In the genomic region with DNA sequence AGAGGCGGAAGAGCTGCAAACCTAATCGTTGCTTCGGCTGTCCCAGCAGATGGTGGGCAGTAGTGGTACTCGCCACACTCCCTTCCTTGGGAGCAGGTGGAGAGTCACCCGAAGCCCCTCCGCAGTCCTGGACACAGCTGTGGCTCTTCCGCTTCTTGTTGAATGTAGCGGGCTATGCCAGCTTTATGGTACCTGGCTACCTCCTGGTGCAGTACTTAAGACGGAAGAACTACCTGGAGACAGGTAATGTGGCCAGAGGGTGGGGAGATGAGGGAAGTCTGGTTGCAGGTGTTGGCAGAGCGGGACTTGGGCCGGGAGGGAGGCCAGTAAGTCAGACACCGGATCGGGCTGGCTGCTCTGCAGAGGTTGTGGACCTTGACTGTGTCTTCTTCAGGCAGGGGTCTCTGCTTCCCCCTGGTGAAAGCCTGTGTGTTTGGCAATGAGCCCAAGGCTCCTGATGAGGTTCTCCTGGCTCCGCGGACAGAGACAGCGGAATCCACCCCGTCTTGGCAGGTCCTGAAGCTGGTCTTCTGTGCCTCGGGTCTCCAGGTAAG, we compare ENCODE assay signal across 8 mouse cellular contexts. TPM values are rescaled to one million over a fixed set of nuclear protein-coding genes. Genes with fewer than 3 reads are reported as not detected.
DNase-seq lines count a peak whose midpoint lies in the region; ATAC-seq and TF ChIP-seq lines count a peak whose summit lies in the region.

No protein-coding gene starts in this region.

- peak overlapping the region; percentile 77 for H3K27ac ChIP-seq in neural tube, embryonic 11.5 days (ENCODE audit: low read depth, low read length)
- peak overlapping the region; percentile 74 for H3K27ac ChIP-seq in intestine, postnatal 0 days (ENCODE audit: low read depth, low read length)
- peak overlapping the region; percentile 88 for H3K27ac ChIP-seq in neural tube, embryonic 15.5 days (replicated peaks)

- 0 out of 2 replicates have a peak, but pooled peaks have one; percentile 11 for TF ChIP-seq CTCF in intestine, postnatal 0 days (IDR thresholded peaks at IDR 0.05; ENCODE audit: low read depth)

- H3K4me2 ChIP-seq in neural tube, embryonic 11.5 days (ENCODE audit: low read depth) = peak overlapping the region; percentile 96
- H3K4me2 ChIP-seq in intestine, postnatal 0 days (replicated peaks; ENCODE audit: low read depth) = peak overlapping the region; percentile 89
- H3K4me2 ChIP-seq in neural tube, embryonic 15.5 days = peak overlapping the region; percentile 96

- DNase-seq in adrenal gland, postnatal 14 days = peak; percentile 57
- no peak for DNase-seq in adrenal gland, postnatal 10 days
- DNase-seq in neural tube, embryonic 11.5 days (ENCODE audit: low spot score) = no peak
- DNase-seq in neural tube, embryonic 10.5 days (ENCODE audit: extremely low spot score, low spot score) = no peak
- no peak for DNase-seq in left cerebral cortex, adult 18-20 months (ENCODE audit: low spot score in 2 of 2)
- no peak for DNase-seq in right cerebral cortex, postnatal 25 days

- H3K4me3 ChIP-seq in neural tube, embryonic 11.5 days (ENCODE audit: low read depth, low read length) = peak overlapping the region; percentile 84
- H3K4me3 ChIP-seq in intestine, postnatal 0 days (ENCODE audit: low read depth, low read length) = peak overlapping the region; percentile 73
- H3K4me3 ChIP-seq in neural tube, embryonic 15.5 days (replicated peaks) = peak overlapping the region; percentile 83

- no peaks in the 10 kb centered on the region for H3K9me3 ChIP-seq in neural tube, embryonic 11.5 days (ENCODE audit: control insufficient read depth, low read length)
- H3K9me3 ChIP-seq in intestine, postnatal 0 days (ENCODE audit: control insufficient read depth) = no peaks in the 10 kb centered on the region
- H3K9me3 ChIP-seq in neural tube, embryonic 15.5 days (replicated peaks) = no peaks in the 10 kb centered on the region

- H3K9ac ChIP-seq in neural tube, embryonic 11.5 days (ENCODE audit: low read length) = peak overlapping the region; percentile 84
- peak overlapping the region; percentile 70 for H3K9ac ChIP-seq in intestine, postnatal 0 days (ENCODE audit: low read depth, low read length)
- H3K9ac ChIP-seq in neural tube, embryonic 15.5 days (replicated peaks) = peak overlapping the region; percentile 91

- H3K27me3 ChIP-seq in neural tube, embryonic 11.5 days (ENCODE audit: control insufficient read depth, insufficient read depth, low read length) = no peaks in the 10 kb centered on the region
- no peaks in the 10 kb centered on the region for H3K27me3 ChIP-seq in intestine, postnatal 0 days (replicated peaks; ENCODE audit: control insufficient read depth, insufficient read depth, low read length)
- H3K27me3 ChIP-seq in neural tube, embryonic 15.5 days (replicated peaks) = no peaks in the 10 kb centered on the region

- WGBS in neural tube, embryonic 11.5 days = 13% methylated on average over 18 of the region's 18 CpGs
- WGBS in intestine, postnatal 0 days = 5% methylated on average over 18 of the region's 18 CpGs
- WGBS in neural tube, embryonic 15.5 days = 9% methylated on average over 18 of the region's 18 CpGs

- peak; percentile 2; the same call in 1 of the 2 replicates for ATAC-seq in neural tube, embryonic 11.5 days (ENCODE audit: insufficient read depth, low FRiP score, low TSS enrichment)
- ATAC-seq in intestine, postnatal 0 days = peak; percentile 18; the same call in 1 of the 2 replicates
- no peak; the same call in 1 of the 2 replicates for ATAC-seq in neural tube, embryonic 15.5 days (ENCODE audit: low FRiP score)

- H3K36me3 ChIP-seq in neural tube, embryonic 11.5 days (ENCODE audit: control insufficient read depth, insufficient read depth, low read length) = peaks cover 22% of the 10 kb centered on the region
- peaks cover 39% of the 10 kb centered on the region for H3K36me3 ChIP-seq in intestine, postnatal 0 days (ENCODE audit: control insufficient read depth, insufficient read depth)
- peaks cover 43% of the 10 kb centered on the region for H3K36me3 ChIP-seq in neural tube, embryonic 15.5 days

- peaks cover 6% of the 10 kb centered on the region for H3K4me1 ChIP-seq in neural tube, embryonic 11.5 days (ENCODE audit: control insufficient read depth, insufficient read depth, low read length)
- no peaks in the 10 kb centered on the region for H3K4me1 ChIP-seq in intestine, postnatal 0 days (replicated peaks; ENCODE audit: control insufficient read depth, insufficient read depth, low read length)
- peaks cover 48% of the 10 kb centered on the region for H3K4me1 ChIP-seq in neural tube, embryonic 15.5 days

RNA-seq across cellular contexts. Expression of gene Slc35b2, which starts 0.9 kb away (rescaled TPM):
- total RNA-seq in adrenal gland, postnatal 14 days (2021) = 54.8 and 56.1 TPM in 2 replicates
- 10 to 100 TPM; 65.9 TPM for total RNA-seq in adrenal gland, postnatal 10 days (2021)
- 101 and 106 TPM in 2 replicates for polyA plus RNA-seq in neural tube, embryonic 11.5 days (2014; fragmentation: Nextera tagmentation; extraction: Ambion mirVana)
- polyA plus RNA-seq in intestine, postnatal 0 days (2015; fragmentation: Nextera tagmentation; extraction: Ambion mirVana) = 77.7 and 79.5 TPM in 2 replicates
- polyA plus RNA-seq in neural tube, embryonic 15.5 days (2015; fragmentation: Nextera tagmentation; extraction: Ambion mirVana) = 86.3 and 99.5 TPM in 2 replicates
- total RNA-seq in left cerebral cortex, adult 18-20 months (2021) = 10 to 100 TPM; 26.0 to 30.0 TPM

RNA-seq across cellular contexts. Expression of gene Hsp90ab1, which starts 8.5 kb away (rescaled TPM):
- total RNA-seq in adrenal gland, postnatal 14 days (2021) = 1,351 and 1,485 TPM in 2 replicates
- 1,000 to 10,000 TPM; 1,111 to 1,198 TPM for total RNA-seq in adrenal gland, postnatal 10 days (2021)
- polyA plus RNA-seq in neural tube, embryonic 11.5 days (2014; fragmentation: Nextera tagmentation; extraction: Ambion mirVana) = 1,725 and 1,823 TPM in 2 replicates
- polyA plus RNA-seq in intestine, postnatal 0 days (2015; fragmentation: Nextera tagmentation; extraction: Ambion mirVana) = 483 and 505 TPM in 2 replicates
- polyA plus RNA-seq in neural tube, embryonic 15.5 days (2015; fragmentation: Nextera tagmentation; extraction: Ambion mirVana) = 1,466 and 1,575 TPM in 2 replicates
- 1,000 to 10,000 TPM; 1,506 to 1,598 TPM for total RNA-seq in left cerebral cortex, adult 18-20 months (2021)

RNA-seq across cellular contexts. Expression of gene Nfkbie, which starts 9.1 kb away (rescaled TPM):
- total RNA-seq in adrenal gland, postnatal 14 days (2021) = 3.6 and 8.7 TPM in 2 replicates
- total RNA-seq in adrenal gland, postnatal 10 days (2021) = 1 to 10 TPM; 4.4 to 6.2 TPM
- 6.9 and 7.0 TPM in 2 replicates for polyA plus RNA-seq in neural tube, embryonic 11.5 days (2014; fragmentation: Nextera tagmentation; extraction: Ambion mirVana)
- polyA plus RNA-seq in intestine, postnatal 0 days (2015; fragmentation: Nextera tagmentation; extraction: Ambion mirVana) = 3.8 and 4.0 TPM in 2 replicates
- 4.8 and 10.1 TPM in 2 replicates for polyA plus RNA-seq in neural tube, embryonic 15.5 days (2015; fragmentation: Nextera tagmentation; extraction: Ambion mirVana)
- 1 to 10 TPM; 1.8 to 2.8 TPM for total RNA-seq in left cerebral cortex, adult 18-20 months (2021)

RNA-seq across cellular contexts. Expression of gene Tmem151b, which starts 15.1 kb away (rescaled TPM):
- total RNA-seq in adrenal gland, postnatal 14 days (2021) = 0.33 and 1.6 TPM in 2 replicates
- total RNA-seq in adrenal gland, postnatal 10 days (2021) = 1 to 10 TPM; 1.2 to 3.1 TPM
- polyA plus RNA-seq in neural tube, embryonic 11.5 days (2014; fragmentation: Nextera tagmentation; extraction: Ambion mirVana) = 6.2 and 6.8 TPM in 2 replicates
- 0.68 TPM in 2 replicates for polyA plus RNA-seq in intestine, postnatal 0 days (2015; fragmentation: Nextera tagmentation; extraction: Ambion mirVana)
- 21.2 and 25.6 TPM in 2 replicates for polyA plus RNA-seq in neural tube, embryonic 15.5 days (2015; fragmentation: Nextera tagmentation; extraction: Ambion mirVana)
- 100 to 1,000 TPM; 129 to 136 TPM for total RNA-seq in left cerebral cortex, adult 18-20 months (2021)

RNA-seq across cellular contexts. Expression of gene Slc29a1, which starts 34.8 kb away (rescaled TPM):
- 114 and 140 TPM in 2 replicates for total RNA-seq in adrenal gland, postnatal 14 days (2021)
- 100 to 1,000 TPM; 130 to 145 TPM for total RNA-seq in adrenal gland, postnatal 10 days (2021)
- 44.1 and 48.7 TPM in 2 replicates for polyA plus RNA-seq in neural tube, embryonic 11.5 days (2014; fragmentation: Nextera tagmentation; extraction: Ambion mirVana)
- polyA plus RNA-seq in intestine, postnatal 0 days (2015; fragmentation: Nextera tagmentation; extraction: Ambion mirVana) = 37.8 and 38.4 TPM in 2 replicates
- polyA plus RNA-seq in neural tube, embryonic 15.5 days (2015; fragmentation: Nextera tagmentation; extraction: Ambion mirVana) = 42.8 and 77.5 TPM in 2 replicates
- 10 to 100 TPM; 21.7 to 28.0 TPM for total RNA-seq in left cerebral cortex, adult 18-20 months (2021)
